Mouse (Mus musculus) heart, adult 9 months (tissue): ENCODE measurements around the gene Sh3gl2.

ENCODE experiments used
- DNase-seq, 2 experiments: peaks; one replicate each; pipeline ENCODE4 v3.0.0; 2022; ENCODE audit warnings: low spot score in 2 of 2

Gene Sh3gl2

DNA sequence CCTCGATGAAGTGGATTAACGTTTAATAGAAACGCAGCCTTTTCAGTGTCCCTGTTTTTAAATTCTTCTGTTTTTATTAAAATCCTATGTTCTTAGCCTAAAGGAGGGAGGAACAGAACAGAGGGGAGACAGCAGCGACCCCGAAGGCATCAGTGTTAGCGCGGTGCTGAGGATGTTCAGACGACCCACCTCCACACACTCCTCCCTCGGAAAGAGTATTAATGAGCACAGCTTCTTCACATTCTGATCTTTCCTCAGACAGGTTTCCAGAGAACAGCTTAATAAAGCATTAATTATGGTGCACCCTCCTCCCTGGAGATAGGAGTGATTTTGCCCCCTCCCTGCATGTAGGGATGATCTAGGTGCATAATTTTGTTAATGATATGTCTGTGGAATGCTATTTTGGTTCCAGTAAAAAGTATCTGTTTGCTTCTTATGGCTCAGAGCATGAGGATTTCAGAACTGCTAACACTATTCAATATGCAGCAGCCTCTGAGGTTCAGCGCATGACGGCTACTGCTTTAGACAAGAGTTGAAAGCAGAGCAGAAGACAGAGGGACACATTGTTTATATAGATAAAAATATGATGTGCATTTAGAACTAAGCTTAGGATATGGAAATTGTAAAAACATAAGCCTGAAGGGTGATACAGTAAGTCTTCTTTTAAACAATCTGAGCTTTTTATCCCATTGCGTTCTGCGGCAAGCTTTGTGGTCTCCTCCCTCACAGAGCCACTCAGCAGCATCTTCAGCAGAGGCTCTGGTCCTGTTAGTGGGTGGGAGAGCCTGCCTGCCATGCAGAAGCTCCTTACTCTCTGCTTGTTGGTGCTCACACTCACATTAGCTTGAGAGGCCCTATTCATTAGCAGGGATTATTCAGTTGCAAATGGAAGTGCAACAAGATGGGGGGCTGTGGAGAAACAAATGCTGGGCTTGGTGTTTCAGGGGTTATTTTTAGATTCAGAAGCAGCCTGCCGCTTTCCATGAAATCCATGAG lies 27.8 kb downstream of the Sh3gl2 start:
- DNase-seq, result no peak

GRCm38 (mm10) chr4:85241675-85242074 lies 36.7 kb downstream of the Sh3gl2 start:
- no peak for DNase-seq

GRCm38 (mm10) chr4:85242562-85242961 lies 37.6 kb downstream of the Sh3gl2 start:
- DNase-seq, result no peak

GRCm38 (mm10) chr4:85248673-85249072 lies 43.7 kb downstream of the Sh3gl2 start:
- no peak for DNase-seq

DNA sequence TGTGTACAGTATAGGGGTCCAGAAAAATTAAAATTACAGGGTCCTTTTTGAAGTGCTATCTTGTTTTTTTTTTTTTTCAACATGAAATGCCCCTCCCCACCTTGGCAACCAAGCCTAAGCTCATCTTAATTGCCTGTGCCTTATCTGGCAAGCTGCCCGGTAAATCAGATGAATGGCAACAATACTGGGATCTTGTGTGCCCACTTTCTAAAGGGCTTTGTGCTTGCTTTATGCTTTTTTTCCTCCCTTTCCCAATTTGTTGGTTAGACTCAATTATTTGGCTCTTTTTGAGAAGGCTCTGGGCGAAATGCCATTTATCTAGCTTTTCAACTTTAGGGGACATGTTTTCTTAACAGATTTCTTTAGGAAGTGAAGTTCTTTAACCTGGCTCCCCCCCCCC lies 45.3 kb downstream of the Sh3gl2 start:
- no peak for DNase-seq

GRCm38 (mm10) chr4:85250786-85251185 lies 45.9 kb downstream of the Sh3gl2 start:
- DNase-seq, result no peak

- DNase-seq, result no peak
These were observed 51.0 kb downstream of the Sh3gl2 start for GRCm38 (mm10) chr4:85255771-85256389.

GRCm38 (mm10) chr4:85256461-85257202 lies 51.7 kb downstream of the Sh3gl2 start:
- no peak for DNase-seq

DNA sequence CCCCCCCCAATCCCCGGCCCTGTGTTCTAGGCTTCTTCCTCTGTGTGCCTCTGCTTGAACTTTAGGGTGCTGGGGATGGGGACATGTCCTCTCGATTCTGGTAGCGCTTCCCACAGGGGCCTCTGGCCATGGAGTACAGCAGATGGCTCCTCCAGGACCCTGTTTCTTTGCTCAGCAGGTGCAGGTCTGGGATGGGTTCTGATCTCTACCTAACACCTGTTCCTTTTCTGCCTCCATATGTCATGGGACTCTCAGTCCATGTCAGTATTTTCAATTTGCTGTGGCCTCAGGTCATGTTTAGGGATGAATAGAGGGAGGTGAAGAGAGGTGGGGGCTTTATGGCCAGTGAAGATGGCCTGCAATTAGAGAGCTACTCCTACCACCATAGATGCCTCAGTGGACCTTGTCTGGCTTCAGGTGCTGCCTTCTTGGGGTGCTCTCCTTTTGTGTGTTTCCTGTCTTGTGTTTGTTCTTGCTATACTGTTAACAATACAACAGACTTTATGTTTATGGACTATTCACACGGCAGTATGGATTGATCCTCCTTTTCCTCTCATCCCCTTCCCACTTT lies 52.9 kb downstream of the Sh3gl2 start:
- DNase-seq, result no peak

GRCm38 (mm10) chr4:85260687-85261658 lies 56.0 kb downstream of the Sh3gl2 start:
- DNase-seq, result no peak

DNA sequence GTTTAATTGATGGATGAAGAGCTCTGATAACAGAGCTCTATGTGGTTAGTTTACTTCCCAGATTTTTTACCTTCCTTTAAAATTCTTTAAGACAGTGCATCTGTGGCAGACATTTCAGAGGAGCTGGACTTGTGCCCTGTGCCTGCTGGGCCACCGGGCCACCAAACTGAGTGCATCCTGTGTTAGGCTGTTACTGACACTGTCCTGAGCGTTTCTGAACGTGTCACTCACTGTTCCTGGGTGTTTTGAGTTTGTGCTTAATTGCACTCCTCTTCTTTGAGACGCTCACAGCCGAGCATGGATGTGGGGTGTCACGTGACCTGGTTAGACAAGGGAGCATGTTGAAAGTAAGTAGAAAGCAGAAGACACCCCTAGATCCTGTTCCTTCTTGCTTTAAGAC lies 57.2 kb downstream of the Sh3gl2 start:
- DNase-seq, result no peak

- DNase-seq, result no peak
These were observed 57.7 kb downstream of the Sh3gl2 start for GRCm38 (mm10) chr4:85262606-85263005.

GRCm38 (mm10) chr4:85267456-85267855 lies 62.5 kb downstream of the Sh3gl2 start:
- no peak for DNase-seq

DNA sequence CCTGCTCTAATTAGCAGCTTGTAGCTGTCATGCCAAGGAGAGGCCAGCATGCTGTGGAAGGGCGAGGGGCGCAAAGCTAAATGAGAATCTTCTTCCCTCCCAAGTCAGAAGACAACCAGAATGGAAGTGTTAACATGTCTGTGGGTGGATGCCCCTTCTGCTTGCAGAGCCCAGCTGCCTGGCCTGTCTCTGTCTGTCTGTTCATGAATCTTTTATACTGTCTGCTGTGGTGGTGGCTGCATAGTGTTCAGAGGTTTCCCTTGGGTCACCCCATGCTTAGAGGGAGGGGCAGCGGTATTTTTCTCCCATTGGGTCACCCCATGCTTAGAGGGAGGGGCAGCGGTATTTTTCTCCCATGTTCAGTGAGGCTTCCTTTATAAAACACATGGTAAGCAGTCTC lies 68.0 kb downstream of the Sh3gl2 start:
- no peak for DNase-seq

- DNase-seq, result no peak
These were observed 68.5 kb downstream of the Sh3gl2 start for GRCm38 (mm10) chr4:85273452-85273851.

DNA sequence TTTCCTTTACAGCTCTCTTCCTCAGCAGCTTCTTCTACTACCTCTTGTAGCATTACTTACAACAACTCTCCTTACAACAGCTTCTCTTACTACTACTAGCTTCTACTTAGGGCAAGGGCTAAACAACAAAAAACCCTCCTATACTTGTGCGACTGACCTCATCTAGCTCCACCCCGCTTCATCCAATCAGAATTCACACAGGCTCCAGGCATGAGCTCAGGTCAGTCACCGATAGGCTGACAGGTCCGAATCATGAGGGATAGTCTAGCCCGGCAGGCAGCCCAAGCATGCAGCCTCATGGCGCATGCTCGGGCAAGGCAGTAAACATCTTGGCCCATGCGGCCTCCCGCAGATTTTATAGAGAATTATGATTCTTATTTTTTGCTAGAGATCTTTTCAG lies 78.2 kb downstream of the Sh3gl2 start:
- DNase-seq, result no peak

GRCm38 (mm10) chr4:85289990-85290389 lies 85.1 kb downstream of the Sh3gl2 start:
- DNase-seq, result no peak

- no peak for DNase-seq
These were observed 86.4 kb downstream of the Sh3gl2 start for GRCm38 (mm10) chr4:85291296-85291695.

- DNase-seq, result no peak
These were observed 88.4 kb downstream of the Sh3gl2 start for GRCm38 (mm10) chr4:85293368-85293767.

GRCm38 (mm10) chr4:85300610-85301405 lies 95.9 kb downstream of the Sh3gl2 start:
- DNase-seq, result no peak
